Mouse (Mus musculus) hematopoietic stem cell, adult 5-6 weeks (primary cell): ENCODE measurements around the gene Galnt12. TPM values are rescaled to one million over a fixed set of nuclear protein-coding genes. Genes with fewer than 3 reads are reported as not detected.

Experiments used
- ATAC-seq, 2 experiments: fragments of 125-278 bp in 1 of 2; replicated peaks in 1 of 2; 2 replicates each; pipeline ENCODE4 v1.8.0; 2016 to 2017; ENCODE audit warnings: inconsistent platforms in 2 of 2, mild to moderate bottlenecking in 2 of 2, moderate number of reproducible peaks in 2 of 2, low read depth in 1 of 2, moderate TSS enrichment in 1 of 2; ENCODE audit not compliant: low FRiP score in 2 of 2, poor library complexity in 2 of 2, severe bottlenecking in 2 of 2, insufficient read depth in 1 of 2, low TSS enrichment in 1 of 2
- total RNA-seq: library from RNA; stranded (forward); fragments of 172-1452, 232-1000 nt; gene quantifications from 2 replicates; pipeline ENCODE4 v1.2.3, GENCODE M21; 2017

The Galnt12 gene
- total RNA-seq, 1 experiment from 2014 or later = 17.6 TPM

- ATAC-seq = no peak
Measured at GRCm38 (mm10) chr4:47138967-47139777, 47.5 kb downstream of the Galnt12 start.

- no peak for ATAC-seq
Measured at GRCm38 (mm10) chr4:47140301-47140700, 48.6 kb downstream of the Galnt12 start.

- no peak for ATAC-seq
Measured at GRCm38 (mm10) chr4:47141444-47142154, 49.9 kb downstream of the Galnt12 start.

GRCm38 (mm10) chr4:47143849-47144248 is 52.1 kb downstream of the Galnt12 start:
- ATAC-seq = no peak

GRCm38 (mm10) chr4:47145341-47145740 is 53.6 kb downstream of the Galnt12 start:
- ATAC-seq = no peak

GRCm38 (mm10) chr4:47146561-47146960 is 54.9 kb downstream of the Galnt12 start:
- no peak for ATAC-seq

GRCm38 (mm10) chr4:47149963-47150362 is 58.3 kb downstream of the Galnt12 start:
- no peak for ATAC-seq

GRCm38 (mm10) chr4:47150806-47151205 is 59.1 kb downstream of the Galnt12 start:
- ATAC-seq = no peak

GRCm38 (mm10) chr4:47151553-47152183 is 60.0 kb downstream of the Galnt12 start:
- ATAC-seq = no peak

GRCm38 (mm10) chr4:47161103-47161755 is 69.5 kb downstream of the Galnt12 start:
- ATAC-seq = no peak

GRCm38 (mm10) chr4:47161756-47162587 is 70.3 kb downstream of the Galnt12 start:
- no peak for ATAC-seq

GRCm38 (mm10) chr4:47172314-47172713 is 80.6 kb downstream of the Galnt12 start:
- ATAC-seq = no peak

Other genes starting within 250 kb of the Galnt12 start
- gene Gabbr2, start 100.0 kb upstream of the Galnt12 start, total RNA-seq = 0.13 and 0.25 TPM in 2 replicates
- gene Anks6, start 34.5 kb upstream of the Galnt12 start, total RNA-seq = 0.44 and 0.89 TPM in 2 replicates
- gene Col15a1, start 116.3 kb downstream of the Galnt12 start, total RNA-seq = not detected in 2 replicates